Mouse (Mus musculus): Measurements from ENCODE around the gene Ubald1.

- no peak; the same call in 1 of the 2 replicates for TF ChIP-seq CTCF (IDR thresholded peaks at IDR 0.05; ENCODE audit: borderline replicate concordance, control insufficient read depth, extremely low read depth, insufficient read depth, low read length, poor library complexity)
- TF ChIP-seq POLR2A (IDR thresholded peaks at IDR 0.05; ENCODE audit: control insufficient read depth, extremely low read depth, insufficient read depth, low read length, poor library complexity), result 0 out of 2 replicates have a peak, but pooled peaks have one; percentile 25
Observed at GRCm38 (mm10) chr16:4885760-4886689, 5.9 kb upstream of the Ubald1 start, which contains the start of gene Mgrn1.
